Mouse (Mus musculus) lung, embryonic 14.5 days (tissue): ENCODE measurements at regions not wholly inside any gene's neighbourhood (a gene's known extent, or its start where the extent isn't known, plus 50 kb on each side); places are given as distances from the start of the nearest gene placed in this dataset.

Experiments used
- ATAC-seq: fragments of 200-750 bp; cut with Nextera tagmentation; 2 replicates; pipeline ENCODE4 v1.8.0; 2017; ENCODE audit warnings: mild to moderate bottlenecking, moderate TSS enrichment, moderate library complexity; ENCODE audit not compliant: insufficient read depth
- DNase-seq: peaks from one replicate; pipeline ENCODE4 v3.0.0-alpha.2; 2015
- H3K27ac ChIP-seq: fragments of 300-500 bp; sonication (generic); 2 replicates; pipeline ENCODE4 v1.5.1; 2014; ENCODE audit warnings: low read depth, mild to moderate bottlenecking, moderate library complexity
- H3K27me3 ChIP-seq: fragments of 300-500 bp; sonication (generic); 2 replicates; pipeline ENCODE4 v1.6.1; 2014; ENCODE audit warnings: low read length, control low read depth; ENCODE audit not compliant: insufficient read depth
- H3K36me3 ChIP-seq: fragments of 300-500 bp; sonication (generic); 2 replicates; pipeline ENCODE4 v1.6.1; 2014; ENCODE audit warnings: control low read depth; ENCODE audit not compliant: insufficient read depth
- H3K4me1 ChIP-seq: fragments of 300-500 bp; sonication (generic); 2 replicates; pipeline ENCODE4 v1.6.1; 2014; ENCODE audit warnings: antibody characterized with exemption, control low read depth; ENCODE audit not compliant: insufficient read depth
- H3K4me2 ChIP-seq: fragments of 300-500 bp; sonication (generic); 2 replicates; pipeline ENCODE4 v1.6.1; 2014; ENCODE audit warnings: mild to moderate bottlenecking
- H3K4me3 ChIP-seq: fragments of 300-500 bp; sonication (generic); 2 replicates; pipeline ENCODE4 v1.5.1; 2014; ENCODE audit warnings: low read depth, low read length
- H3K9ac ChIP-seq: fragments of 300-500 bp; sonication (generic); 2 replicates; pipeline ENCODE4 v1.6.1; 2014
- H3K9me3 ChIP-seq: fragments of 300-500 bp; sonication (generic); 2 replicates; pipeline ENCODE4 v1.6.1; 2016; ENCODE audit warnings: low read depth, low read length, control low read depth
- CTCF ChIP-seq: IDR thresholded peaks from 2 replicates; pipeline ENCODE4 v1.5.1; 2016; ENCODE audit warnings: antibody characterized with exemption, low read depth
- WGBS: fragments of 180-500 bp; shearing (Covaris S2); extraction: QIAGEN DNeasy Blood & Tissue Kit; methylation state at CpG from one replicate; pipeline ENCODE4 v1.1.7; 2014; 5-methylcytosine and 5-hydroxymethylcytosine counted together

- no peaks in the 10 kb centered on the region for H3K9me3 ChIP-seq
- 68% methylated on average over 2 of the region's 2 CpGs for WGBS
- H3K36me3 ChIP-seq: no peaks in the 10 kb centered on the region
- H3K4me3 ChIP-seq: no peak overlapping the region
- H3K4me1 ChIP-seq: no peaks in the 10 kb centered on the region
- no peak for TF ChIP-seq CTCF
- no peaks in the 10 kb centered on the region for H3K27me3 ChIP-seq
- ATAC-seq (no peak), DNase-seq (peak; percentile 11)
- no peak overlapping the region for H3K9ac ChIP-seq
- no peak overlapping the region for H3K27ac ChIP-seq
- no peak overlapping the region for H3K4me2 ChIP-seq
Observed at GRCm38 (mm10) chr16:65312947-65313346, 207.3 kb upstream of the Htr1f start.

GRCm38 (mm10) chr16:65315052-65315451 lies 205.3 kb upstream of the Pou1f1 start:
- WGBS: 30% methylated on average over 3 of the region's 3 CpGs
- DNase-seq: no peak
- no peak for TF ChIP-seq CTCF
- no peak overlapping the region for H3K27ac ChIP-seq
- no peaks in the 10 kb centered on the region for H3K36me3 ChIP-seq
- no peak overlapping the region for H3K4me2 ChIP-seq
- no peaks in the 10 kb centered on the region for H3K4me1 ChIP-seq
- no peaks in the 10 kb centered on the region for H3K27me3 ChIP-seq
- ATAC-seq: no peak
- no peak overlapping the region for H3K9ac ChIP-seq
- H3K4me3 ChIP-seq: no peak overlapping the region
- no peaks in the 10 kb centered on the region for H3K9me3 ChIP-seq

GRCm38 (mm10) chr16:65332412-65332811 lies 187.9 kb upstream of the Pou1f1 start:
- 72% methylated on average over 2 of the region's 2 CpGs for WGBS

GRCm38 (mm10) chr16:65339225-65339624 lies 181.1 kb upstream of the Pou1f1 start:
- H3K36me3 ChIP-seq: no peaks in the 10 kb centered on the region
- no peaks in the 10 kb centered on the region for H3K4me1 ChIP-seq
- no peaks in the 10 kb centered on the region for H3K9me3 ChIP-seq
- H3K9ac ChIP-seq: no peak overlapping the region
- H3K4me2 ChIP-seq: no peak overlapping the region
- no peak for DNase-seq
- ATAC-seq: no peak
- H3K27me3 ChIP-seq: no peaks in the 10 kb centered on the region
- no peak overlapping the region for H3K4me3 ChIP-seq
- TF ChIP-seq CTCF: no peak
- WGBS: 83% methylated on average over 2 of the region's 2 CpGs
- no peak overlapping the region for H3K27ac ChIP-seq

More at GRCm38 (mm10) chr16:65332412-65332811, 187.9 kb upstream of the Pou1f1 start:
- no peak overlapping the region for H3K4me3 ChIP-seq
- DNase-seq: no peak
- no peak overlapping the region for H3K27ac ChIP-seq
- H3K4me2 ChIP-seq: no peak overlapping the region
- no peak overlapping the region for H3K9ac ChIP-seq
- ATAC-seq: no peak
- no peaks in the 10 kb centered on the region for H3K9me3 ChIP-seq
- TF ChIP-seq CTCF: no peak
- H3K36me3 ChIP-seq: no peaks in the 10 kb centered on the region
- no peaks in the 10 kb centered on the region for H3K4me1 ChIP-seq
- no peaks in the 10 kb centered on the region for H3K27me3 ChIP-seq

- H3K4me3 ChIP-seq: no peak overlapping the region
- no peak for TF ChIP-seq CTCF
- 76% methylated on average over 1 of the region's 1 CpGs for WGBS
- H3K36me3 ChIP-seq: no peaks in the 10 kb centered on the region
- no peaks in the 10 kb centered on the region for H3K4me1 ChIP-seq
- H3K9me3 ChIP-seq: no peaks in the 10 kb centered on the region
- no peak overlapping the region for H3K4me2 ChIP-seq
- no peak for DNase-seq
- H3K27ac ChIP-seq: no peak overlapping the region
- H3K9ac ChIP-seq: no peak overlapping the region
- no peak for ATAC-seq
- H3K27me3 ChIP-seq: no peaks in the 10 kb centered on the region
Observed at GRCm38 (mm10) chr16:65359881-65360280, 160.4 kb upstream of the Pou1f1 start.

GRCm38 (mm10) chr16:65369271-65369670 lies 151.0 kb upstream of the Pou1f1 start:
- Histone ChIP-seq H3K27ac (no peak overlapping the region), H3K9me3 (no peaks in the 10 kb centered on the region), H3K9ac (no peak overlapping the region), H3K4me3 (no peak overlapping the region), H3K4me1 (no peaks in the 10 kb centered on the region), H3K4me2 (no peak overlapping the region), H3K27me3 (no peaks in the 10 kb centered on the region), H3K36me3 (no peaks in the 10 kb centered on the region)
- ATAC-seq (no peak), DNase-seq (no peak)
- 62% methylated on average over 1 of the region's 1 CpGs for WGBS
- no peak for TF ChIP-seq CTCF

GRCm38 (mm10) chr16:65370939-65371338 lies 149.4 kb upstream of the Pou1f1 start:
- H3K4me3 ChIP-seq: no peak overlapping the region
- WGBS: 41% methylated on average over 2 of the region's 2 CpGs

GRCm38 (mm10) chr16:65376553-65376952 lies 143.8 kb upstream of the Pou1f1 start:
- no peaks in the 10 kb centered on the region for H3K9me3 ChIP-seq
- no peaks in the 10 kb centered on the region for H3K36me3 ChIP-seq
- H3K4me2 ChIP-seq: no peak overlapping the region
- H3K4me1 ChIP-seq: no peaks in the 10 kb centered on the region
- ATAC-seq (no peak), DNase-seq (no peak)
- H3K4me3 ChIP-seq: no peak overlapping the region
- H3K27me3 ChIP-seq: no peaks in the 10 kb centered on the region
- H3K9ac ChIP-seq: no peak overlapping the region
- H3K27ac ChIP-seq: no peak overlapping the region
- no peak for TF ChIP-seq CTCF

More at GRCm38 (mm10) chr16:65370939-65371338, 149.4 kb upstream of the Pou1f1 start:
- no peaks in the 10 kb centered on the region for H3K27me3 ChIP-seq
- no peaks in the 10 kb centered on the region for H3K36me3 ChIP-seq
- ATAC-seq (no peak), DNase-seq (peak; percentile 40)
- no peaks in the 10 kb centered on the region for H3K9me3 ChIP-seq
- H3K9ac ChIP-seq: no peak overlapping the region
- no peak overlapping the region for H3K4me2 ChIP-seq
- TF ChIP-seq CTCF: peak; percentile 59
- H3K4me1 ChIP-seq: no peaks in the 10 kb centered on the region
- H3K27ac ChIP-seq: no peak overlapping the region
